Mouse (Mus musculus) intestine, embryonic 16.5 days (tissue): Measurements from ENCODE around the gene Cradd. TPM values are rescaled to one million over a fixed set of nuclear protein-coding genes. Genes with fewer than 3 reads are reported as not detected.

Experiments used
- ATAC-seq: fragments of 200-750 bp; cut with Nextera tagmentation; 2 replicates; pipeline ENCODE4 v1.8.0; 2017; ENCODE audit warnings: moderate TSS enrichment, moderate library complexity
- H3K27ac ChIP-seq: fragments of 300-500 bp; sonication (generic); 2 replicates; pipeline ENCODE4 v1.5.1; 2014; ENCODE audit warnings: mild to moderate bottlenecking, low read length
- H3K27me3 ChIP-seq: fragments of 300-500 bp; sonication (generic); replicated peaks from 2 replicates; pipeline ENCODE4 v1.6.1; 2014; ENCODE audit warnings: low read length, control low read depth, mixed read lengths; ENCODE audit not compliant: control insufficient read depth, insufficient read depth
- H3K36me3 ChIP-seq: fragments of 300-500 bp; sonication (generic); 2 replicates; pipeline ENCODE4 v1.6.1; 2014; ENCODE audit warnings: low read length, control low read depth; ENCODE audit not compliant: control insufficient read depth, insufficient read depth
- H3K4me1 ChIP-seq: fragments of 300-500 bp; sonication (generic); 2 replicates; pipeline ENCODE4 v1.6.1; 2014; ENCODE audit warnings: low read length, control low read depth, mixed read lengths; ENCODE audit not compliant: control insufficient read depth, insufficient read depth
- H3K4me2 ChIP-seq: fragments of 300-500 bp; sonication (generic); 2 replicates; pipeline ENCODE4 v1.6.1; 2014; ENCODE audit warnings: low read depth, low read length, control low read depth
- H3K4me3 ChIP-seq: fragments of 300-500 bp; sonication (generic); 2 replicates; pipeline ENCODE4 v1.5.1; 2014; ENCODE audit warnings: mild to moderate bottlenecking, low read length
- H3K9ac ChIP-seq: fragments of 300-500 bp; sonication (generic); 2 replicates; pipeline ENCODE4 v1.6.1; 2014; ENCODE audit warnings: low read depth, low read length
- H3K9me3 ChIP-seq: fragments of 300-500 bp; sonication (generic); 2 replicates; pipeline ENCODE4 v1.6.1; 2016; ENCODE audit warnings: low read length, control low read depth; ENCODE audit not compliant: control insufficient read depth
- WGBS: fragments of 180-500 bp; shearing (Covaris S2); extraction: QIAGEN DNeasy Blood & Tissue Kit; methylation state at CpG from one replicate; pipeline ENCODE4 v1.1.7; 2014; 5-methylcytosine and 5-hydroxymethylcytosine counted together
- polyA plus RNA-seq: library from polyadenylated mRNA; unstranded; fragments of >200 nt; fragmentation: Nextera tagmentation; extraction: Ambion mirVana; gene quantifications from 2 replicates; pipeline ENCODE4 v1.2.1, GENCODE M21; 2015

Gene Cradd
- polyA plus RNA-seq, 1 experiment from 2014 or later: 11.8 TPM

GRCm38 (mm10) chr10:95246696-95247095 lies 77.2 kb downstream of the Cradd start:
- no peak for ATAC-seq
- 26% methylated on average over 2 of the region's 2 CpGs for WGBS

GRCm38 (mm10) chr10:95245680-95245982 lies 78.3 kb downstream of the Cradd start:
- ATAC-seq: no peak
- 66% methylated on average over 2 of the region's 2 CpGs for WGBS
- Histone ChIP-seq H3K9me3 (no peaks in the 10 kb centered on the region), H3K4me2 (no peak overlapping the region), H3K36me3 (no peaks in the 10 kb centered on the region), H3K9ac (no peak overlapping the region), H3K4me3 (no peak overlapping the region), H3K4me1 (peaks cover 7% of the 10 kb centered on the region; the same call in 1 of the 2 replicates), H3K27me3 (no peaks in the 10 kb centered on the region), H3K27ac (no peak overlapping the region)

More at GRCm38 (mm10) chr10:95246696-95247095, 77.2 kb downstream of the Cradd start:
- Histone ChIP-seq H3K27ac (no peak overlapping the region), H3K36me3 (no peaks in the 10 kb centered on the region), H3K9ac (no peak overlapping the region), H3K4me2 (no peak overlapping the region), H3K9me3 (no peaks in the 10 kb centered on the region), H3K4me3 (no peak overlapping the region), H3K4me1 (peaks cover 7% of the 10 kb centered on the region; the same call in 1 of the 2 replicates), H3K27me3 (no peaks in the 10 kb centered on the region)

GRCm38 (mm10) chr10:95244961-95245679 lies 78.8 kb downstream of the Cradd start:
- no peaks in the 10 kb centered on the region for H3K9me3 ChIP-seq
- no peak overlapping the region for H3K4me3 ChIP-seq
- H3K27ac ChIP-seq: no peak overlapping the region
- H3K36me3 ChIP-seq: no peaks in the 10 kb centered on the region
- H3K9ac ChIP-seq: no peak overlapping the region
- no peak for ATAC-seq
- WGBS: 68% methylated on average over 18 of the region's 23 CpGs
- no peaks in the 10 kb centered on the region for H3K27me3 ChIP-seq
- H3K4me2 ChIP-seq: no peak overlapping the region
- peaks cover 7% of the 10 kb centered on the region; the same call in 1 of the 2 replicates for H3K4me1 ChIP-seq

GRCm38 (mm10) chr10:95239196-95240069 lies 84.5 kb downstream of the Cradd start:
- no peaks in the 10 kb centered on the region for H3K4me1 ChIP-seq
- 64% methylated on average over 13 of the region's 13 CpGs for WGBS
- ATAC-seq: no peak
- H3K27me3 ChIP-seq: no peaks in the 10 kb centered on the region
- H3K4me2 ChIP-seq: no peak overlapping the region
- H3K9ac ChIP-seq: no peak overlapping the region
- no peak overlapping the region for H3K4me3 ChIP-seq
- H3K36me3 ChIP-seq: no peaks in the 10 kb centered on the region
- no peaks in the 10 kb centered on the region for H3K9me3 ChIP-seq
- no peak overlapping the region for H3K27ac ChIP-seq

GRCm38 (mm10) chr10:95238667-95239066 lies 85.3 kb downstream of the Cradd start:
- H3K27ac ChIP-seq: no peak overlapping the region
- no peak overlapping the region for H3K4me3 ChIP-seq
- WGBS: 51% methylated on average over 2 of the region's 2 CpGs
- no peaks in the 10 kb centered on the region for H3K9me3 ChIP-seq
- no peaks in the 10 kb centered on the region for H3K27me3 ChIP-seq
- no peak overlapping the region for H3K4me2 ChIP-seq
- no peak overlapping the region for H3K9ac ChIP-seq
- H3K4me1 ChIP-seq: no peaks in the 10 kb centered on the region
- no peak for ATAC-seq
- H3K36me3 ChIP-seq: no peaks in the 10 kb centered on the region

GRCm38 (mm10) chr10:95236226-95236625 lies 87.7 kb downstream of the Cradd start:
- H3K4me1 ChIP-seq: peaks cover 7% of the 10 kb centered on the region; the same call in 1 of the 2 replicates
- H3K36me3 ChIP-seq: no peaks in the 10 kb centered on the region
- no peak overlapping the region for H3K4me3 ChIP-seq
- no peaks in the 10 kb centered on the region for H3K9me3 ChIP-seq
- H3K9ac ChIP-seq: no peak overlapping the region
- no peak overlapping the region for H3K4me2 ChIP-seq
- no peaks in the 10 kb centered on the region for H3K27me3 ChIP-seq
- no peak for ATAC-seq
- WGBS: 57% methylated on average over 8 of the region's 8 CpGs
- no peak overlapping the region for H3K27ac ChIP-seq

GRCm38 (mm10) chr10:95234661-95235060 lies 89.3 kb downstream of the Cradd start:
- Histone ChIP-seq H3K9ac (no peak overlapping the region), H3K27ac (no peak overlapping the region), H3K4me3 (no peak overlapping the region), H3K27me3 (no peaks in the 10 kb centered on the region), H3K4me2 (no peak overlapping the region), H3K4me1 (peaks cover 7% of the 10 kb centered on the region; the same call in 1 of the 2 replicates), H3K9me3 (no peaks in the 10 kb centered on the region), H3K36me3 (no peaks in the 10 kb centered on the region)
- ATAC-seq: no peak
- WGBS: 72% methylated on average over 3 of the region's 3 CpGs

- H3K27ac ChIP-seq: no peak overlapping the region
- 59% methylated on average over 10 of the region's 10 CpGs for WGBS
- peaks cover 7% of the 10 kb centered on the region; the same call in 1 of the 2 replicates for H3K4me1 ChIP-seq
- no peaks in the 10 kb centered on the region for H3K27me3 ChIP-seq
- no peak overlapping the region for H3K9ac ChIP-seq
- H3K4me3 ChIP-seq: no peak overlapping the region
- no peaks in the 10 kb centered on the region for H3K9me3 ChIP-seq
- H3K4me2 ChIP-seq: no peak overlapping the region
- no peaks in the 10 kb centered on the region for H3K36me3 ChIP-seq
- ATAC-seq: no peak
Measured at GRCm38 (mm10) chr10:95233044-95233443, 90.9 kb downstream of the Cradd start.

- H3K9me3 ChIP-seq: no peaks in the 10 kb centered on the region
- H3K4me3 ChIP-seq: no peak overlapping the region
- no peak overlapping the region for H3K27ac ChIP-seq
- 37% methylated on average over 3 of the region's 3 CpGs for WGBS
- H3K27me3 ChIP-seq: no peaks in the 10 kb centered on the region
- 0 out of 2 replicates have a peak, but pooled peaks have one; percentile 38 for ATAC-seq
- H3K9ac ChIP-seq: no peak overlapping the region
- H3K4me2 ChIP-seq: no peak overlapping the region
- no peaks in the 10 kb centered on the region for H3K36me3 ChIP-seq
- peaks cover 7% of the 10 kb centered on the region; the same call in 1 of the 2 replicates for H3K4me1 ChIP-seq
Measured at GRCm38 (mm10) chr10:95232554-95232953, 91.4 kb downstream of the Cradd start.
